Mouse (Mus musculus) cerebellum, adult 2 months (tissue): ENCODE data around the gene Dtl.

Experiments
- CTCF ChIP-seq: fragments of 200-500 bp; IDR thresholded peaks from 2 replicates; pipeline ENCODE4 v1.5.1; 2011; ENCODE audit warnings: low read depth, mild to moderate bottlenecking, control low read depth, low read length, moderate library complexity, borderline replicate concordance; ENCODE audit not compliant: insufficient read depth
- POLR2A ChIP-seq: fragments of 200-500 bp; IDR thresholded peaks from 2 replicates; pipeline ENCODE4 v1.6.1; 2011; ENCODE audit warnings: low read length, control low read depth, borderline replicate concordance; ENCODE audit not compliant: insufficient read depth

GRCm38 (mm10) chr1:191541014-191541413 is 34.3 kb downstream of the Dtl start:
- TF ChIP-seq CTCF (no peak), POLR2A (no peak)
